Mouse (Mus musculus): ENCODE data around the gene Med12l. TPM values are rescaled to one million over a fixed set of nuclear protein-coding genes. Genes with fewer than 3 reads are reported as not detected.

Med12l gene
- polyA plus RNA-seq, 1 experiment from 2014 or later: 5.5 TPM

DNA sequence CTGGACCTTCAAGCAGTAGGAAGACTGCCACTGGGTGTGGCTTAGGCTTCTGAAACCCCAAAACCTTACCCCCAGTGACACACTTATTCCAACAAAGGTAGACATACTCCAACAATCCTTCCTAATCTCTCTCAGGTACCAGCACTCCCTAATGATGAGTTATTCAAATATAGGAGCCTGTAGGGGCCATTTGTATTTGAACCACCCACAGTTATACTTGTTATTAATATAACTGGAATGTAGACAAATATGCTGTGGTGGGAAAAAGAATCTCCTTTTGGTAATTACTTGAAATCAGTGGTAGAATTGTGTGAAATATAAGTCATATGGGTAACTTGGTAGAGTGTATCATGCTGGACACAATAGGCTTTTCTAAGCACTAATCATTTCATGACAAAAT is 273.0 kb downstream of the Med12l start:
- Histone ChIP-seq H3K9me3 (ENCODE audit: control insufficient read depth, low read length) (no peaks in the 10 kb centered on the region), H3K9ac (ENCODE audit: low read length) (no peak overlapping the region), H3K4me1 (replicated peaks; ENCODE audit: control insufficient read depth, insufficient read depth, low read length) (peaks cover 4% of the 10 kb centered on the region; the same call in 1 of the 2 replicates), H3K27me3 (ENCODE audit: control insufficient read depth, insufficient read depth, low read length) (no peaks in the 10 kb centered on the region), H3K27ac (ENCODE audit: low read depth, low read length) (no peak overlapping the region), H3K4me2 (ENCODE audit: low read depth, low read length, severe bottlenecking) (no peak overlapping the region), H3K36me3 (ENCODE audit: control insufficient read depth, insufficient read depth, low read length) (no peaks in the 10 kb centered on the region), H3K4me3 (ENCODE audit: low read depth, low read length) (no peak overlapping the region)
- DNase-seq (ENCODE audit: low spot score) (no peak), ATAC-seq (replicated peaks; ENCODE audit: low FRiP score) (no peak)

DNA sequence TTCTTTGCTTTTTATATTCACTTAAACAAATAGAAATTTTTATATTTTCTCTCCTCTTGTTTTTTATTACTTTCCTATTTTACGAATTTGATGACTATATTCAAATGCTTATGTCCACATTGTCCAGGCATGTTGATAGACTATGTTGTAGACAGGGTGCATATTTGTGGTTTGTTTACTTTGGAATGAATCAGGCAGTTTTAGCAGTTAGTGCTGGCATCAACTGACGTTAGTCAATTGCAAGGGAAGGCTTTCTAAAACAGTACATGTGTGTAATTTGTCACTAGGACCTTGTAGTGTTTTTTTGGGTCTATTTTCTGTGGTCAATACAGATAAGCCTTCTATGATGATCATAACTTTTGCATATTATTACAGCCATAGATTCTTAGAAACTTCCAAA is 284.9 kb downstream of the Med12l start:
- DNase-seq (ENCODE audit: low spot score): no peak
- H3K9me3 ChIP-seq (ENCODE audit: control insufficient read depth, low read length): no peaks in the 10 kb centered on the region
- H3K27me3 ChIP-seq (ENCODE audit: control insufficient read depth, insufficient read depth, low read length): no peaks in the 10 kb centered on the region
- no peaks in the 10 kb centered on the region for H3K4me1 ChIP-seq (replicated peaks; ENCODE audit: control insufficient read depth, insufficient read depth, low read length)
- WGBS: 80% methylated on average over 2 of the region's 2 CpGs
- no peak for ATAC-seq (replicated peaks; ENCODE audit: low FRiP score)
- H3K27ac ChIP-seq (ENCODE audit: low read depth, low read length): no peak overlapping the region
- H3K4me2 ChIP-seq (ENCODE audit: low read depth, low read length, severe bottlenecking): no peak overlapping the region
- H3K4me3 ChIP-seq (ENCODE audit: low read depth, low read length): no peak overlapping the region
- H3K36me3 ChIP-seq (ENCODE audit: control insufficient read depth, insufficient read depth, low read length): no peaks in the 10 kb centered on the region
- H3K9ac ChIP-seq (ENCODE audit: low read length): no peak overlapping the region

DNA sequence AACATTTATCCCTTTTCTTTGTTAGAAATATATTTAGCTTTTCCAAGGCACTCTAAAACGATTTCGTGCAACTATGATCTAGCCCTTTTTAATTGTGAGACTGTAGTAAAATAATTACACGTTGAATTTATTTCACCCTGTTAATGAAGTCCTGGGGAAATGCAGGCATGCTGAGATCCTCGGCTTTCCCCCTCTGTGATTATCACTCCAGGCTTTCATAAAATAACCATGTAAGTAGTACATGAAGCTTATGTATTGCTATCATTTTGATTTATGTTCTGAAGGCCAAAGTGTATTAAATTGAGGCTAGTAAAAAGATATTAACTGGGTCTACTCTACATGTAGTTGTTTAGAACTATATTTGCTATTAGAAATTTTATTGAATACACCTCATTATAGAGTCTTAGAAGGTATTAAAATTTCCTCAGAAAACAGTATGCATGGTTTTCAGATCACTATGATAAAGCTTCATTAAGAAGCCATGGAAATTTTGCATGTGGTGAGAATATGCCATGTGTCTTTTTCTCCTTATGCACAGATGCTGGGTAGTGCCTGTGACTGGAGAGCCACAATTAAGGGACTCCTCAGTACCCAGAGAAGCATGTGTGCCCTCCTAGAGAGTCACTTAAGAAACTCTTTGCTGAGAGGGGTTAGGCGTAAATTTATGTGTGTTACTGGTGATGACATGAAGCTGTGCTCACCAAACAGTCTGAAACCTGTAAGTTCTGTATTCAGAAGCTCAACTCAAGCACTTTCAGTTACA is 288.0 kb downstream of the Med12l start:
- DNase-seq (ENCODE audit: low spot score) (no peak), ATAC-seq (replicated peaks; ENCODE audit: low FRiP score) (no peak)
- no peak overlapping the region for H3K9ac ChIP-seq (ENCODE audit: low read length)
- H3K36me3 ChIP-seq (ENCODE audit: control insufficient read depth, insufficient read depth, low read length): no peaks in the 10 kb centered on the region
- 84% methylated on average over 5 of the region's 5 CpGs for WGBS
- no peak overlapping the region for H3K4me2 ChIP-seq (ENCODE audit: low read depth, low read length, severe bottlenecking)
- no peaks in the 10 kb centered on the region for H3K9me3 ChIP-seq (ENCODE audit: control insufficient read depth, low read length)
- no peak overlapping the region for H3K4me3 ChIP-seq (ENCODE audit: low read depth, low read length)
- H3K27ac ChIP-seq (ENCODE audit: low read depth, low read length): no peak overlapping the region
- H3K4me1 ChIP-seq (replicated peaks; ENCODE audit: control insufficient read depth, insufficient read depth, low read length): no peaks in the 10 kb centered on the region
- no peaks in the 10 kb centered on the region for H3K27me3 ChIP-seq (ENCODE audit: control insufficient read depth, insufficient read depth, low read length)

DNA sequence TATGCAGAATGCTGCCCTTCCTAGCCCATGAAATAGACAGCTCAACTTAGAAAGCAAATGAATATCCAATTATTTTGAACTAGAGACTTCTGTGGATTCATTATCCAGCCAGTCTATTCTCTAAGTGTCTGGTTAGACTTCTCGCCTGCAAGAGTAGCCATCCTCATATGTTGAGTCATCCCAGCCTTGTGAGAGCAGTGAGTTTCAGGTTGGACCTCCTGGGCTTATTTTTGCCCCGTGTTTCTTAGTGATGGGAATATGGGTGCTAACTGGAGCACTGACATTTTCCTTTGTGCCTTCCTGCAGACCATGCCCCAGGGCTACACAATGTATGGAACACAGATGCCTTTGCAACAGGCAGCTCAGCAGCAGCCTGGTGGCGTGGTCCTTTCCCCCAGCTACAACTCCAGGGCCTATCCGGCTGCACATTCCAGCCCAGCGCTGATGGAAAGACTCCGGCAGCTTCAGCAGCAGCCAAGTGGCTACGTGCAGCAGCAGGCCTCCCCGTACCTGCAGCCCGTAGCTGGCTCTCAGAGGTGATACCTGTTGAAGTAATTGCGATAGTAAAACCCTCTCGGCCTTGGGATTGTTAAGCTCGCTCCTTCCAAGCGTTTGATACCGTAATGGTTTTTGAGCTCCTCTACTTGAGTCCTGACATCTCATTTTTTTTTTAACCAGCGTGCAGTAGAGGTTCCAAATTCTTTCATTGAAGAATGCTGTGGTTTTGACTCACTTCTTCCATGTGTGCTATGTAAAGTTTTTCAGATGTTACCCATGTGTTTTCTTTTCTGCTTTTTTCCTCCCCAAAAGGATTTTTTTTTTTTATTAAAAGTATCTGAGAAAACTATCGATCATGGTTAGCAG is 290.3 kb downstream of the Med12l start:
- H3K4me3 ChIP-seq (ENCODE audit: low read depth, low read length): no peak overlapping the region
- no peak overlapping the region for H3K9ac ChIP-seq (ENCODE audit: low read length)
- no peaks in the 10 kb centered on the region for H3K27me3 ChIP-seq (ENCODE audit: control insufficient read depth, insufficient read depth, low read length)
- H3K4me2 ChIP-seq (ENCODE audit: low read depth, low read length, severe bottlenecking): no peak overlapping the region
- H3K36me3 ChIP-seq (ENCODE audit: control insufficient read depth, insufficient read depth, low read length): no peaks in the 10 kb centered on the region
- WGBS: 89% methylated on average over 16 of the region's 16 CpGs
- no peaks in the 10 kb centered on the region for H3K4me1 ChIP-seq (replicated peaks; ENCODE audit: control insufficient read depth, insufficient read depth, low read length)
- no peaks in the 10 kb centered on the region for H3K9me3 ChIP-seq (ENCODE audit: control insufficient read depth, low read length)
- DNase-seq (ENCODE audit: low spot score) (no peak), ATAC-seq (replicated peaks; ENCODE audit: low FRiP score) (no peak)
- H3K27ac ChIP-seq (ENCODE audit: low read depth, low read length): no peak overlapping the region

DNA sequence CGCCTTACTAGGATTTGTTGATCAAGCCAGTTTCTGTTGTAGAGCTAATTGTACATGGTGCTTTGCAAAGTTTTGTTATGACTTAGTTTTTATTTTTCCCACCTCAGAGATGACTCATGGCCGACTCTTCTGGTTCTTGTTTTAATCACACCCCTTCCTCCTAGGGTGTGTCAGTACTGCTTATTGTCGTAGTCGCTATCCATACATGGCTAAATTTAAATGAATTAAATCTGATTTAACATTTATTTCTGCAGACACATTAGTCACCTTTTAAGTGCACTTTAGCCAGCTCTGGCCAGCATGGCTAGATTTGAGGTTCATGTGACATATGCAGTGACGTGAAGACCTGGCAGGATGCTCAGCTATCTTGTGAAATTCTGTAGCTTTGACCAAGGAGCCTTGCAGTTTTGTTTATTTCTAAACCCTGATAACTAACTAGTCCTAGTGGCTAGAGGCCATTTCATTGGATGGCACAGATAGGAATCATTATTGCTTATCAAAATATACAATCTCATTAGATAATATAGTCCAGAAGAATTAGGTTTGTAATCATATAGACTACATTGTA is 291.0 kb downstream of the Med12l start:
- ATAC-seq (replicated peaks; ENCODE audit: low FRiP score) (no peak), DNase-seq (ENCODE audit: low spot score) (no peak)
- H3K9me3 ChIP-seq (ENCODE audit: control insufficient read depth, low read length): no peaks in the 10 kb centered on the region
- H3K9ac ChIP-seq (ENCODE audit: low read length): no peak overlapping the region
- no peaks in the 10 kb centered on the region for H3K4me1 ChIP-seq (replicated peaks; ENCODE audit: control insufficient read depth, insufficient read depth, low read length)
- 92% methylated on average over 5 of the region's 5 CpGs for WGBS
- no peak overlapping the region for H3K4me2 ChIP-seq (ENCODE audit: low read depth, low read length, severe bottlenecking)
- no peak overlapping the region for H3K4me3 ChIP-seq (ENCODE audit: low read depth, low read length)
- H3K27me3 ChIP-seq (ENCODE audit: control insufficient read depth, insufficient read depth, low read length): no peaks in the 10 kb centered on the region
- H3K27ac ChIP-seq (ENCODE audit: low read depth, low read length): no peak overlapping the region
- no peaks in the 10 kb centered on the region for H3K36me3 ChIP-seq (ENCODE audit: control insufficient read depth, insufficient read depth, low read length)

DNA sequence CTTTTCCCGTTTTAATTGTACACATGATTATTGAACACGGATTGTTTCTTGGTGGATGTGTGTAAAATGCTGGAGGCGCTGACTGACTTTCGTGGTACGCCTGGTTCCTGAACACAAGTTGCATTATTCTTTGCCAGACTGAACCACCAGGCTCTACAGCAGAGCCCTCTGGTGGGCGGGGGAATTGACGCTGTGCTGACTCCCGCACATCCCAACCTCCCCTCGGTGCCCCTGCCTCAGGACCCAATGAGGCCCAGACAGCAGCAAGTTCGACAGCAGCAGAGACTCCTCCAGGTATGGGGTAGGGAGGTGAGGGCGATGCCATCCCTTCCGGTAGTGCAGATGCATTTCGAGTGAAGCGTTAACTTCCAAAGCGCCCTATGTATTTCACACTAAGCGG is 292.0 kb downstream of the Med12l start:
- Histone ChIP-seq H3K9me3 (ENCODE audit: control insufficient read depth, low read length) (no peaks in the 10 kb centered on the region), H3K4me1 (replicated peaks; ENCODE audit: control insufficient read depth, insufficient read depth, low read length) (no peaks in the 10 kb centered on the region), H3K4me2 (ENCODE audit: low read depth, low read length, severe bottlenecking) (no peak overlapping the region), H3K9ac (ENCODE audit: low read length) (no peak overlapping the region), H3K27ac (ENCODE audit: low read depth, low read length) (no peak overlapping the region), H3K4me3 (ENCODE audit: low read depth, low read length) (no peak overlapping the region), H3K27me3 (ENCODE audit: control insufficient read depth, insufficient read depth, low read length) (no peaks in the 10 kb centered on the region), H3K36me3 (ENCODE audit: control insufficient read depth, insufficient read depth, low read length) (no peaks in the 10 kb centered on the region)
- DNase-seq (ENCODE audit: low spot score) (no peak), ATAC-seq (replicated peaks; ENCODE audit: low FRiP score) (no peak)
- WGBS: 85% methylated on average over 16 of the region's 16 CpGs

DNA sequence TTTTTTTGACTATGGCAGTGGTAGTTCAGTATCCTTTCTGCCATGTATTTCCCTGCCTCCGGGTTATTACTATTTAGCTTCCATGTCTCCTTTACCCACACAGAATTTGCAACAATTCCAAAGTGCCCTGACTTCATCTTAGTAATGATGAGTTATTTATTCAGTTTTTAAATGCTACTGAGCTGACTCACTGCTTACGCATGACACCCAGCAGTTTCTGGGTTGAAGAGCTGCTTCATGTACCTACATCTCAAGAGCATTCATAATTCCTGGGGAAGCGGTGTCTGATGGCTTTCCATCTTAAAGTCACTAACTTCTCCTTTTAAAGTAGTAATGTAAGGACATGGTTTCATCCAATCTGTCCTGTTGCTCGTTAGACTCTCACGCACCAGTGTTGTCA is 299.3 kb downstream of the Med12l start:
- WGBS: 95% methylated on average over 5 of the region's 5 CpGs
- H3K4me2 ChIP-seq (ENCODE audit: low read depth, low read length, severe bottlenecking): no peak overlapping the region
- no peaks in the 10 kb centered on the region for H3K4me1 ChIP-seq (replicated peaks; ENCODE audit: control insufficient read depth, insufficient read depth, low read length)
- ATAC-seq (replicated peaks; ENCODE audit: low FRiP score): no peak
- no peak overlapping the region for H3K27ac ChIP-seq (ENCODE audit: low read depth, low read length)
- no peaks in the 10 kb centered on the region for H3K9me3 ChIP-seq (ENCODE audit: control insufficient read depth, low read length)
- H3K9ac ChIP-seq (ENCODE audit: low read length): no peak overlapping the region
- H3K36me3 ChIP-seq (ENCODE audit: control insufficient read depth, insufficient read depth, low read length): no peaks in the 10 kb centered on the region
- H3K27me3 ChIP-seq (ENCODE audit: control insufficient read depth, insufficient read depth, low read length): no peaks in the 10 kb centered on the region
- H3K4me3 ChIP-seq (ENCODE audit: low read depth, low read length): no peak overlapping the region
- DNase-seq (ENCODE audit: low spot score): no peak

DNA sequence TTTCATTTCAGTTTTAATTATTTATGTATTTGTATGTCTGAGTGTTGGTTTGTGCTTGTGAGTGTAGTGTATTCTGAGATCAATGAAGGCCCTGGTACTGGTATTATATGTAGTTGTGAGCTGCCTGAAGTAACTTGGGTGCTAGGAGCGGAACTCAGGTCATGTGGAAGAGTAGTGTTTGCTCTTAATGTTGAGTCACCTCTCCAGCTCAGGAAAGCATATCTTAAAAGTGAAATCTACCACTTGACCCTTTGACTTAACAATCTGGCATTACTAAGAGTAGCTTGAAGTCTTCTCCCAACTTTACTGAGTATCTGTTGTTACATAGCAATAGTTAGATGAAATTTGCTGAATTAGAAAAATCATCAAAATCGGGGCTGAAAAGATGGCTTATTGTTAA is 299.9 kb downstream of the Med12l start:
- Histone ChIP-seq H3K4me2 (ENCODE audit: low read depth, low read length, severe bottlenecking) (no peak overlapping the region), H3K27ac (ENCODE audit: low read depth, low read length) (no peak overlapping the region), H3K27me3 (ENCODE audit: control insufficient read depth, insufficient read depth, low read length) (no peaks in the 10 kb centered on the region), H3K9ac (ENCODE audit: low read length) (no peak overlapping the region), H3K36me3 (ENCODE audit: control insufficient read depth, insufficient read depth, low read length) (no peaks in the 10 kb centered on the region), H3K9me3 (ENCODE audit: control insufficient read depth, low read length) (no peaks in the 10 kb centered on the region), H3K4me1 (replicated peaks; ENCODE audit: control insufficient read depth, insufficient read depth, low read length) (no peaks in the 10 kb centered on the region), H3K4me3 (ENCODE audit: low read depth, low read length) (no peak overlapping the region)
- ATAC-seq (replicated peaks; ENCODE audit: low FRiP score) (no peak), DNase-seq (ENCODE audit: low spot score) (no peak)
- WGBS: 96% methylated on average over 2 of the region's 2 CpGs
